Mouse (Mus musculus) cerebellum, adult 2 months (tissue): ENCODE results near the gene Gm3371. TPM values are rescaled to one million over a fixed set of nuclear protein-coding genes. Genes with fewer than 3 reads are reported as not detected.
"Not testable (repeated sequence)": the region's sequence is repeated elsewhere in the genome, so short reads cannot be mapped to it uniquely, and the experiment has no call there.

ENCODE experiments used
- DNase-seq, 2 experiments: peaks; one replicate each; pipeline ENCODE4 v3.0.0; 2021
- H3K27ac ChIP-seq: fragments of 200-500 bp; 2 replicates; pipeline ENCODE4 v1.5.1; 2012; ENCODE audit warnings: low read length, control low read depth, inconsistent platforms; ENCODE audit not compliant: insufficient read depth
- H3K27me3 ChIP-seq: fragments of 200-500 bp; 2 replicates; pipeline ENCODE4 v1.6.1; 2012; ENCODE audit warnings: inconsistent platforms, mild to moderate bottlenecking, low read length, moderate library complexity; ENCODE audit not compliant: control insufficient read depth, insufficient read depth
- H3K4me1 ChIP-seq: fragments of 200-500 bp; 2 replicates; pipeline ENCODE4 v1.6.1; 2011; ENCODE audit warnings: low read length; ENCODE audit not compliant: control insufficient read depth, insufficient read depth
- H3K4me3 ChIP-seq: fragments of 200-500 bp; replicated peaks from 2 replicates; pipeline ENCODE3; 2011; ENCODE audit warnings: mild to moderate bottlenecking, low read depth, low read length, control low read depth; ENCODE audit not compliant: insufficient read depth
- WGBS: fragments of 180-500 bp; shearing (Covaris S2); methylation state at CpG from one replicate; pipeline ENCODE4 v1.1.7; 2018; 5-methylcytosine and 5-hydroxymethylcytosine counted together
- polyA plus RNA-seq: library from polyadenylated mRNA; depleted of rRNA; stranded (reverse); fragments of >200 nt; gene quantifications from 2 replicates; pipeline ENCODE4 v1.2.3, GENCODE M21; 2012; rRNA removed

The Gm3371 gene
- not detected in 2 replicates for polyA plus RNA-seq

DNA sequence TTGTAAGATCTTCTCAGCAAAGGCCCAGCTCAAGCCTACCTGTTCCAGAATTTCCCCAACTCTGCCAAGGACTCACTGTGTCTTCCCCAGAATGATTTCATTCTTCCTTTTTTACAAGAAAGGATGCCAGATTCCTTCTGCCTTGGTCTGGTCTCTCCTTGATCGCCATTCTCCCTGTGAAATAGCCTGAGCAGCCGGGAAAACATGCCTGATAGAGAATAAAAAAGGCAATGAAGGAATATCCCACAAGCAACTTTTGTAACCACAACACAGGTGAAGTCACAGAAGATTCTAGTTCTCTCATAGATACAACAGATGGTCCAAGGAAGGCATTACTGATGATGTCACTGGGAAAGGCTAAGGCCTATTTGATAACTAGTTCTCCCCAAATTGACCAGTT lies at the start of gene Gm3371:
Gm3371 (minus strand) TSS at position 101 of the 400 bp plus-strand sequence.
- H3K4me1 ChIP-seq, DNase-seq, H3K27ac ChIP-seq, H3K4me3 ChIP-seq, H3K27me3 ChIP-seq: not testable (repeated sequence)
- WGBS = no CpG with 5 or more reads among the region's 2 CpGs

DNA sequence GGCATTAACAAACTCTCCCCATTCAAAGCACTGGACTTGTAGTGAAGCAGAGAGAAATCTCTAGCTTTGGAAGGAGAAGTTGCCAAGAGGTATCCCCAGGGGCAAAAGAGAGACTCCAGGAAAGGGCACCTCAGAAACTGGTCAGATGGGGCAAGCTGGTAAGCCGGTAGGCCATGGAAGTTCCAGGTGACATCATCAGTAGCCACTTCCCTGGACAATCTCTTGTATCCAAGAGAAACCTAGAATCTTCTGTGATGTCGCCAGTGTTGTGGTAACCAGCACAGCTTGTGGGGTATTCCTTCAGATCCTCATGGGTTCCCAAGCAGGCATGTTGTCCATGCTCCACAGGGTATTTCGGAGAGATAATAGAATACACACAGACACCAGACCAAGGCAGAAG lies 22.8 kb upstream of the Gm3371 start, which contains the start of gene Gm8232:
Gm8232 (plus strand) TSS at position 301 of the 400 bp plus-strand sequence.
- not testable (repeated sequence) for H3K27ac ChIP-seq, DNase-seq, H3K27me3 ChIP-seq, H3K4me3 ChIP-seq, H3K4me1 ChIP-seq
- WGBS = 80% methylated on average over 3 of the region's 3 CpGs

DNA sequence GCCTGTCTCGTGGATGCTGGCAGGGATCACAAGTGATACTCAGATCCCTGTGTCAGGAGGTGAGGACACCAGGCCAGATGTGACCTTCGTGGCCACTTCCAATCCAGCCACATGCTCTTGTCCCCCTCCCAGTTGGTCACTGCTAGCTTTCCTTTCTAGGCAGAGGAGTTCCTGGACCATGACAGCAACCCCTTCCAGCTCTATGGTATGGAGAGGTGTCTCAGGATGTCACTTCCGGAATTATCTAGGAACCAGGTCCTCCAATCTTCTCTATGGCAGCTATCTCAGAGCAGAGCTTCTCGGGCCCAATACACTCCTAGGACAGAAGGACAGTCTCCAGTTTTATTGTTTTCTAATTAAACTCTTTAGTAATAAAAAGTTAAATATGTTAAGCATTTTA lies 26.3 kb downstream of the Gm3371 start:
- WGBS = 70% methylated on average over 4 of the region's 4 CpGs
- not testable (repeated sequence) for DNase-seq

DNA sequence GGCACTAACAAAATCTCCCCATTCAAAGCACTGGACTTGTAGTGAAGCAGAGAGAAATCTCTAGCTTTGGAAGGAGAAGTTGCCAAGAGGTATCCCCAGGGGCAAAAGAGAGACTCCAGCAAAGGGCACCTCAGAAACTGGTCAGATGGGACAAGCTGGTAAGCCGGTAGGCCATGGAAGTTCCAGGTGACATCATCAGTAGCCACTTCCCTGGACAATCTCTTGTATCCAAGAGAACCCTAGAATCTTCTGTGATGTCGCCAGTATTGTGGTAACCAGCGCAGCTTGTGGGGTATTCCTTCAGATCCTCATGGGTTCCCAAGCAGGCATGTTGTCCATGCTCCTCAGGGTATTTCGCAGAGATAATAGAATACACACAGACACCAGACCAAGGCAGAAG lies 45.4 kb downstream of the Gm3371 start, which contains the start of gene Gm8229:
Gm8229 (plus strand) TSS at position 301 of the 400 bp plus-strand sequence.
- WGBS = 91% methylated on average over 4 of the region's 4 CpGs
- not testable (repeated sequence) for H3K27ac ChIP-seq, H3K4me3 ChIP-seq, H3K4me1 ChIP-seq, H3K27me3 ChIP-seq, DNase-seq

More for the DNA sequence above, 26.3 kb downstream of the Gm3371 start:
- not testable (repeated sequence) for H3K27ac ChIP-seq, H3K27me3 ChIP-seq, H3K4me1 ChIP-seq, H3K4me3 ChIP-seq

DNA sequence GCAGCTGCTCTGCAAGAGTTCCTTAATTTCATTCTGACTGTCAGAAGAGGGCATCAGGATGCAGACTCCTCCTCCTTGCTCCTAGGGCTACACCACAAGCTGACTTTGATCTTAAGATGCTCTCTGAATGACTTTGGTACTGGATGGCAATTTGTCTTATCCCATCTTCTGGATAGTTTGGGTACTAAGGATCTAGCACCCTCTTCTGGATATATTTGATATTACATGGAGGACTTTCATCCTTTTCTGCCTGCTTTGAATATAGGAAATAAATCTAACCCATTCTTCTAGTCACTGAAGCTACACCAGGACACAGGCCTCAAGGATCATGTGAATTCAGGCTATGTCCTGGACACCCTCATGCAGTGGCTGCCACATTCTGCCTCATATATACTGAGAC lies 48.2 kb downstream of the Gm3371 start:
- not testable (repeated sequence) for H3K27ac ChIP-seq, H3K27me3 ChIP-seq, H3K4me3 ChIP-seq, H3K4me1 ChIP-seq, DNase-seq

DNA sequence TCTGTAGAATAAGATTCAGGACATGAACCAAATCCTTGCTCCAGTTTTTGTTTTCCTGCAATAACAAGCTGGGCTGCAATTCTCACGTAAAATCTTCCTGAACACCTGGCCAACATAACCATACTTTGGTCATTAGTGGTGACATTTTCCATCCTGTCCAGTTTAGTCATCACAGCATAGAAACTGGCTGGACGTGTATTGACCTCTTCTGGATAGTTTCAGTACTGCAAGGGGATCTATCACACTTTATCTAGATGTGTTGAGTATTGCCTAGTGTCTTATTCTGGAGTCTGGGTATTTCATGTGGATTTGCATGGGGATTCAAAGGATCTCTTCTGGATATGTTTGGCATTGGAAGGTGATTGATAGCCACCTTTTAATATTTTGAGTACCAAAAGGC lies 49.1 kb downstream of the Gm3371 start:
- not testable (repeated sequence) for H3K4me3 ChIP-seq, H3K4me1 ChIP-seq, DNase-seq, H3K27ac ChIP-seq, H3K27me3 ChIP-seq
- WGBS = 36% methylated on average over 2 of the region's 2 CpGs

Other genes starting within 250 kb of the Gm3371 start
- gene Gm8212, start 213.0 kb downstream of the Gm3371 start, polyA plus RNA-seq = not detected in 2 replicates
- not detected in 2 replicates for gene 4930503E14Rik, start 197.4 kb downstream of the Gm3371 start, polyA plus RNA-seq
- gene Gm8220, start 125.1 kb downstream of the Gm3371 start, polyA plus RNA-seq = not detected in 2 replicates
- not detected in 2 replicates for gene Gm5930, start 72.1 kb downstream of the Gm3371 start, polyA plus RNA-seq
- not detected in 2 replicates for gene Gm8229, start 45.3 kb downstream of the Gm3371 start, polyA plus RNA-seq
- gene Gm8232, start 22.9 kb upstream of the Gm3371 start, polyA plus RNA-seq = not detected in 2 replicates
- not detected in 2 replicates for gene BC061237, start 81.8 kb upstream of the Gm3371 start, polyA plus RNA-seq
- gene Gm17093, start 107.6 kb upstream of the Gm3371 start, polyA plus RNA-seq = not detected in 2 replicates
- not detected in 2 replicates for gene Gm8247, start 172.5 kb upstream of the Gm3371 start, polyA plus RNA-seq
- 0.19 TPM in 1 of 2 replicates, not detected in the other for gene Gm5624, start 217.2 kb upstream of the Gm3371 start, polyA plus RNA-seq